Mouse (Mus musculus): ENCODE data around the gene Cldn34d. TPM values are rescaled to one million over a fixed set of nuclear protein-coding genes. Genes with fewer than 3 reads are reported as not detected.

Cldn34d gene
- total RNA-seq (2021) = not detected
- long read RNA-seq, experiment 1 = 0 reads
- long read RNA-seq, experiment 2 = 0 reads

GRCm38 (mm10) chrX:76602824-76603223 is at the start of gene Cldn34d:
Cldn34d (minus strand) TSS chrX:76602924.
- intact Hi-C loops (cut with DNase I; ENCODE audit: low total_unique reads) = no loop called here
- DNase-seq = no peak

DNA sequence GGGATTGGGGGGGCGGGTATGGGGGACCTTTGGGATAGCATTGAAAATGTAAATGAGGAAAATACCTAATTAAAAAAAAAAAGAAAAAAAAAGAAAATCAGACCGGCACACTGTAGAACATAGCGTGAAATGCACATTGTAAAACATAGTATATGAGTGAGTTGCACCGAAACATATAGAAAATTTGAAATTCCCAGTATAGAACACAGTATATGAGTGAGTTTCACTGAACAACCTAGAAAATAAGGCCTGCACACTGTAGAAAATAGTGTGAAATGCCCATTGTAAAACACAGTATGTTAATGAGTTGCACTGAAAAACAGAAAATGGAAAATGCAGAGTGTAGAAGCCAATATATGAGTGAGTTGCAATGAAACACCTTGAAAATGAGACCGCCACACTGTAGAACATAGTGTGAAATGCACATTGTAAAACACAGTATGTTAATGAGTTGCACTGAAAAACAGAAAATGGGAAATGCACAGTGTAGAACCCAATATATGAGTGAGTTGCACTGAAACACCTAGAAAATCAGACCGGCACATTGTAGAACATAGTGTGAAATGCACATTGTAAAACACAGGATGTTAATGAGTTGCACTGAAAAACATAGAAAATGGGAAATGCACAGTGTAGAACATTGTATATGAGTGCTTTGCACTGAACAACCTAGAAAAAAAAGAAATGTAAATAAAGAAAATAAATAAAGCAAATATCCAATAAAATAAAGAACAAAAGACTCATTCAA is 4.1 kb downstream of the Cldn34d start:
- intact Hi-C loops (cut with DNase I; ENCODE audit: low total_unique reads) = no loop called here
- DNase-seq = peak; percentile 20

Other genes starting within 250 kb of the Cldn34d start
- gene Cldn34b4, start 209.6 kb downstream of the Cldn34d start, total RNA-seq (2021) = not detected